Mouse (Mus musculus): ENCODE data around the gene Speg.

Gene Speg

DNA sequence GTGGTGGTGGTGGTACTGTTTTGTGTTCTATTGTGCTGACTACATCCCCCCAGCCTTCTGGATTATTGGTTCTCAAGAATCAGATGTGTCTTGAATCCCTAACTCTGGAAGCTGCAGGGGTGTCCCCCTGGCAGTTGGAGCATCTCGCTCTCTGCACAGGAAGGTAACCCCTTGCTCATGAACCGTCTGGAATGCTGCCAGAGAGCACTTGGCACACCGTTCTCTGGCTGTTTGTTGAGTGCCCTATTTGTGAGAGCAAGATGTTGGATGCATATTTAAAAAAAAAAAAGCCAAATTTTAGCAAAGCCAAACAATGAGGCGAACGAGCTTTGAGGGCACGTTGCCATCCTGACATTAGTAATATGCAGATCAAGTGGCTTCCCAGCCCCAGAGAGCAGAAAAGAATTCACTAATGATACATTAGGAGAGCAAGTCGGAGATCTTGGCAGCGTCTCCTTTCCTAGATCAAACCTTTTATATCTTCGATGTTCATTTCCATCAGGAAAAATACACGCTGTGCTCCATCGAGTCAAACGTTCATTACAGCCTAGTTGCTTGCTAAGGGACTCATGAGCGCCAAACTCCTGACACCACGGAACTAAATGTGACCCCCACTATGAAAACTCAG is 9.5 kb upstream of the Speg start:
- DNase-seq (ENCODE audit: low spot score): no peak

DNA sequence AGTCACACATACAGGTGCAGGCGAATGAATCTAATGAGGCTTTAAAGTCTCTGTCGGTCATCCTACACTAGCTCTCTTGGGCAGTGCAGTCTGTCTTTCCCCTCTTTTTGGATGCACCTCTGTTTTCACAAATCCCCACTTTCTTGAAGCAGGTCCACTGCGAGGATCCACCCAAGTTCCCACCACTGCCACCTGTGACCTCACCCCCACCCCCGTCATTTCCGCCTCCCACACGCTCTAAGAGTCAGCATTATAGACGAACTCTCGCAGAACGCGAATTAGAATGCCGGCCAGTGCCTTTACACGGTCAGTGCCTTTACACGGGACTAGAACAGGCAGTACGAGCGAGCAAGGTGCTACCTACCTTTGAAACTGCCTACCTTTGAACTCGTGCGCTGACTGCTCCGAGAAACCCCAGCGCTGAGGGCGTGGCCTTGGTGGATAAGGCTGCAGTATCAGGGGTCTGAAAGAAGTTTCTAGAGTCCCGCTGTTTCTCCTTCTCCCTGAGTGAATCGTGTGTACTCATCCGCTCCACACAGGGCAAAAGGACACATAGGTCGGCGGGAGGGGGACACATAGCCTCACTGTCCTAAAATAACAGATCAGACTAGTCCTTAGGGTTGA is 5.6 kb upstream of the Speg start:
- no peak for DNase-seq (ENCODE audit: low spot score)

DNA sequence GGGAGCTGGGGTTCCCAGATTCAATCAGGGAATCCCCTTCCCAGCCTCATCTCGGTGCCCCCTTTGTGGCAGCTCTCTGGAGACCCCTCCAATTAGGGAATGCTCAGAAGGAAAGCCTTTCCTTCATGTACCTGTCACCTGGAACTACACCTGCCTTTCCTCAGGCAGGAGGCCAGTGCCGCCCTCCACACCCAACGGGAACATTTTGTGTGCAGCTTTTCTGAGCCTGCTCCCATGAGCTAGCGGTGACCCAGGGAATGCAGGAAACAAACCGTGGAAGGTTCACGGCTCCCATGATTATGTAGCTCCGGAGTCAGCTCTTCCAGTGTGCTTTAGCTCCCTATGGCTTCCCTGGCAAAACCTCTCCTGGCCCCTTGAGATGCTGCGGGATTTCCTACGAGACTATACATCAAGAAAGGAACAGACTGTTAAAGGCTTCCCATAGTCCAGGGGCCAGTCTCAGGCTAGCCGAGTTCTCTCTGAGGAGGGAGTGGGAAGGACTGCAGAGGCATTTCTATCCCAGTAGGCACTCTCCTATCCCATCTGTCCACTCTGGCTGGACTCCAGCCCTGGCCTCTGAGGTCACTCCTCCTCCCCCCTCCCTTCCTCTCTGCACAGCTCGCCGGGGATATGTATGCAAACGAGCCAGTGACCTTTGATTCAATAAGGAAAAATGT is 5.0 kb upstream of the Speg start:
- no peak for DNase-seq (ENCODE audit: low spot score)

DNA sequence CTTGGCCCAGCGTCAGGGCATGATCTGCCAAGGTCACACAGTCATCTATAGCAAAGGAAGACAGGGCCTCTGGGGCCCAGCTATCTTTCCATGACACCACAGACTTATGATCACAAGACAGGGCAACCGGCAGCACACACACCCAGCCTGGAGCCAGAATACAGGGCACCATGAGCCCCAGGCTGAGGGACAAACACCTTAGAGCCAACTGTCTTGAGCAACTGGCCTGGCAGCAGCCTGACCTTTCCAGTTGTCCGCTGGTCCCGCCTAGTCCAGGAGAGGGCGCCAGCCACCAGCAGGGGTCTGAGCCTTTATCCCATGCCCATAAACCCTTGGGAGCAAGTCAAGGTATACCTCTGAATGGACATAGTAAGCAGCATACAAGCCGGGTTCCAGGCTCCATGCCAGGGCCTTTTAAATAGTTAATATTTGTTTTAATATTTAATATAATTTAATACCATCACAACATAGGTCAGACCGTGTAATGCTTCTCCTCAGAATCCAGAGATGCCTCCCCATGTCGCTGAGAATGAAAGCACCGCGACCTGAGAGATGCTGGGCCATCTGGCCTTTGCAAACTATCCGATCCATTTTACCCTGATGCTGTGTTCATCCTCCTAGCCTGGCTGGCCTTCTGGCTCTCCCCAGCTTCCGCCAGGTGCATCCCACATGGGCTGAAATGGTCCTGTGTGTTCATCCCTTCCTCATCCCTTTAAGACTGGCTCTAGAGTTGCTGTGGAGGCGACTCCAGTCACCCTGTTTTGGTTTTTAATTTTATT is 3.6 kb upstream of the Speg start:
- DNase-seq (ENCODE audit: low spot score): peak; percentile 61

DNA sequence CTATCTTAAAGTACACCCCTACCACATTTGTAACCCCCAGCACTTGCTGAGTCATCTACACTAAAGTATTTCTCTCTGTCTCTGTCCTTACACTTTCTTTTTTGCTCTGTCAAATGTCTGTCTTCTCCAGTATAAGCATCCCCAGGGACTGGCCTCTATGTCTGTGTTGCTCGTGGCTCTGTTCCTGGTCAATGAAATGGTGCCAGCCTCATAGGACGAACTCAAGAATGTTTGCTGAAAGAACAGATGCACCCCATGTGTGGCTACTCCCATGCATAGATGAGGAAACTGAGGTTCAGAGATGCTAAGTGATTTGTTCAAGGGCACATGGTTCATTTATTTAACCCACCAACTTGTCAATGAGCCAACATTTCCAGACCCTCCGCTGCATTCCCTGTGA is 2.6 kb upstream of the Speg start:
- DNase-seq (ENCODE audit: low spot score): no peak

DNA sequence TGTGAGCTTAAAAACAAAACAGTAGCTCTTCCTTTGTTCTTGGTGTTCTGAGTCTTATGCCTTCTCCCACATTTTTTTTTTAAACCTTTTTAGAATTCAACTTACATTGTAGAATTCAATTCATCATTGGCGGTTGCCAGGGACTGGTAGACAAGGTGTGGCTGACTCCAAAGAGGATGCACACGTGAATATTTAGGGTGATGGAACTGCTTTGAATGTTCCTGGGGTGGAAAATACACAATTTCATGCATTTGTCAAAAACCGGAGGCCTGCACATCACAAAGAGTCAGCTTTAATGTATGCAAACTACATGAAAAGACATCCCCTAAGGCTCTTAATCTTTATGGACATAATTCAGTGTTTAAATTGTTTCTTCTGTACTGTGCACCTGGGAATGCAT is 1.8 kb upstream of the Speg start:
- no peak for DNase-seq (ENCODE audit: low spot score)

DNA sequence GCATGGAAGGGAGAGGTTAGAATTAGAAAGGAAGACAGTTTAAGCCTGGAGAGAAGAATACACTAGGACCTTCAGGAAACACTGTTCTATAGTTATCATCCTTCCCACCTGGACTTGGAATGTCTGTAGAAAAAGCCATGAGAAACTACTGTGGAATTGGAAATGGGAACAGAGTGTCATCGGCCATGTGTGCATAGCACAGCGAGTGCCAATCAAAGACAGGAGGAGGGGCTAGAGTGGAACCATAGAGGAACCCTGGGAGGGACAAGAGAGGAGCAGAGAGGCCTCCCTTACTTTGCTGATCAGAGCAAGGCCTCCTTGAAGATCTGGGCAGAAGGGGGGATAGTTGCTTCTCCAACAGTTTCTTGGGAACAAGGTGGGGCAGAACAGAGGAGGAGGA is 4.1 kb downstream of the Speg start:
- no peak for DNase-seq (ENCODE audit: low spot score)

DNA sequence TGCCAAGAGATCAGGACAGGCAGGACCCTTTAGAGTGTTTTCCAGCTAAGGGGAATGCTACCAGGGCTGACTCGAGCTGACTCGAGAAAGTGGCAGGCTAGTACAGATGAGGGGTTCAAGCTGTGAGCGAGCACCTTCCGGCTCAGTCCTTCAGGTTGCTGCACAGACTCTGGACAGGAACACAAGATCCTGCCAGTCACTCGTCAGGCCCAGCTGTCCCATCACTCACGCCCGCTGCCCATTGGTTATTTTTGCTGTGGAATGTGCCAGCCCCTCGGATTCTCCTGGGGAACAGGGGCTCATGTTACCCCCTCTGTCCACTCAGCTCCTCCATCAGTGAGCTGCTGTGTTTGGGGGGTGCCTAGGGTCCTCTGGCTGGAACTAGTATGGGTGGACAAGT is 4.8 kb downstream of the Speg start:
- no peak for DNase-seq (ENCODE audit: low spot score)

DNA sequence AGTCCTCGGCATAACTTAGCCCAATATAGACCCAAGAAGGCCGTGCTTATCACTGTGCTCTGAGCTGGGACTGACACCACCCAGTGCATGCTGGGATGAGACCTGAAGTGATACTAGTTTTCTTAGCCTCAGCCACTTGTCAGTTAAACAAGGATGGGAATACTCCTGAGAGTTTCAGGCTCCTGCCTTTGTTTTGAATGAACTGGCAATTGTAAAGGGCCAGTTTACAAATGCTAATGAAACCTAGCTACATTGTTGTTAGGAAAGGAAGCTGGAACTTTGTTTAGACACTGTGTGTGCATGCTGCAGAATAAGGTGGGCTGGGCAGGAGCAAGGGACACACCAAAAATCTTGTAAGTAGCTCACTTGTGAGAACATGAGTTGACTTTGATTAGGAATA is 5.9 kb downstream of the Speg start:
- no peak for DNase-seq (ENCODE audit: low spot score)

DNA sequence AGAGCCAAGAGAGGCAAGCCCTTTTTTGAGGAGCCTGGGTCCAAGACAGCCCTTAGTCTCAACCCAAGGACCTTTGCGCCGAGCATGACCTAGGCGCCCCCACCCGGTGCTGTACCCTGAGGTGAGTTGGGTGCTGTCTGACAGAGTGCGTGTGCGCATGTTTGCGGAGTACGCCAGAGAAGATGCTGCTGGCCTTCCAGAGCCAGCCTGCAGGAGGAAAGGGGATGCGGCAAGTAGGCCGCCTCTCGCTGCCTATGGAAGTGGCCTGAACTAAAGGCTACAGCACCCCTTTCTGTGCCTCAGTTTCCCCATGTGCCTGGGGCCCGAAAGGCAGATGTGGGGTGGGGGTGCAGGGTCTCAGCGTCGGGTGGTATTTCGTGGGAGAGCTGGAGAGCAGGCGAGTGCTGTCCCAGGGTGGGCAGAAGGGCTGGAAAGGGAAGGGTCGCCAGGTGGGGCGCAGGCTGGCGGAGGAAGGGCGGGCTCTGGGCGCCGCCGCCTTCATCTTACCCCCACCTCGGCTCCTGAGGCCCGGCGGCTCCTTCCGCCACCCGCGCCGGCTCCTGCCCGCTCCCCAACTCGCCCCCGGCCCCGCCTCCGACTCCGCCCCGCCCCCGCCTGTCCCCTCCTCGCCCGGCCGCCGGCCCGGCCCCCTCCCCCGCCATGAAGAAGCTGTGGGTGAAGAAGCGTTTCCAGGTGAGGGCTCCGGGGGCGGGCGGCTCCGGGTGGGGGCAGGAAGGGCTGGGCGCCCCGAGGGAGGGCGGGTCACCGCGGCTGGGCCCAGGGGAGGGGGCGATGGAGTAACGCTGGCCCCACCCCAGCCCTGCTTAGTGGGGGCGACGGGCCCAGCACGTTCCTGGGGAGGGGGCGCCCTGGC is 6.6 kb downstream of the Speg start:
- no peak for DNase-seq (ENCODE audit: low spot score)

DNA sequence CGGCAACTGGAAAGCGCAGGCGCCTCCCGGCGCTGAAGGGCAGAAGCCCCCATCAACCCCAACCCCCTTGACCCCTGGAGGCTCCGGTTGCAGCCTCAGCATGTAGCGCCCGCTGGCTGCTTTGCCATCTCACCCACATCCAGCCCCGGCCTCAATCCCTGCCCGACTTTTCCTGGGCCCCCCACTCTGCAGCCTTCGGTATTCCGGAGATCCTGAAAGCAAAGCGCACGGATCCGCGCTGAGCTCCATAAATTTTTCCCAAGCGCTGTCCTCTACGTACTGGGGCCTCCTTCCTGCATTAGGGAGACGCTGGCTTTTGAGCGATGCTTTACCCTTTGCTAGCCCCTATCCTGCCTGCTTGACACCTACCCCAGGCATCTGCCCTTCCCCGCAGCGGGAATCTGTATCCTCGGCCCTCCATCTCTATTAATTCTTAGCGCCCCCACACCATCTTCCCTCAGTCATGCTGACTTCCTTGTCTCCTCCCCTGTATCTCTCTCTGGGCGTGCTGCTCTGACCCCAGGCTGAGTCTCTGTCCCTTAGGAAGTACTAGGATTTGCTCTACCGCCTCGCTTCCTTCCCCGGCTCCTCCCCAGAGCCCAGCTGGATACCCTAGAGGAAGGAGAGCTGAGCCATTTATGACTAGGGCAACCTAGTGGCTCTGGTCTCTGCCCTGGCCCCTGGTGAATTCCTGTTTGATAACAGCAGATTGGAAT is 7.4 kb downstream of the Speg start:
- DNase-seq (ENCODE audit: low spot score): no peak

DNA sequence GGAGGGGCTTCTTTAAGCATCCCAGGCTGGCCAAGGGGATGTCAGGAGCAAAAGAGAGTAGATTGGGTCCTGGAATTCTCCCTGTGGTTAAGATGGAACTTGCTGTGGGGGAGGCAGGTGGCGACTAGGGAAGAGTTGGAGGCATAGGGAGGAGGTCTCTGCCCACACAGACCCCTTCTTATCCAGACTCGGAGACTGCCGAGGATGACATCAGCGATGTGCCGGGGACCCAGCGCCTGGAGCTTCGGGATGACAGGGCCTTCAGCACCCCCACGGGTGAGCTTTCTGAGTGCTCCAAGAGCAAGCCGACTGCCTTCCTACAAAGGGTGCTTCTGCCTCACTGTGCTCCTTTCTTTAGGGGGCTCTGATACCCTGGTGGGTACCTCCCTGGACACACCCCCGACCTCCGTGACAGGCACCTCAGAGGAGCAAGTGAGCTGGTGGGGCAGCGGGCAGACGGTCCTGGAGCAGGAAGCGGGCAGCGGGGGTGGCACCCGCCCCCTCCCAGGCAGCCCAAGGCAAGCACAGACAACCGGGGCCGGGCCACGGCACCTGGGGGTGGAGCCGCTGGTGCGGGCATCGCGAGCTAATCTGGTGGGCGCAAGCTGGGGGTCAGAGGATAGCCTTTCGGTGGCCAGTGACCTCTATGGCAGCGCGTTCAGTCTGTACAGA is 9.5 kb downstream of the Speg start:
- no peak for DNase-seq (ENCODE audit: low spot score)

DNA sequence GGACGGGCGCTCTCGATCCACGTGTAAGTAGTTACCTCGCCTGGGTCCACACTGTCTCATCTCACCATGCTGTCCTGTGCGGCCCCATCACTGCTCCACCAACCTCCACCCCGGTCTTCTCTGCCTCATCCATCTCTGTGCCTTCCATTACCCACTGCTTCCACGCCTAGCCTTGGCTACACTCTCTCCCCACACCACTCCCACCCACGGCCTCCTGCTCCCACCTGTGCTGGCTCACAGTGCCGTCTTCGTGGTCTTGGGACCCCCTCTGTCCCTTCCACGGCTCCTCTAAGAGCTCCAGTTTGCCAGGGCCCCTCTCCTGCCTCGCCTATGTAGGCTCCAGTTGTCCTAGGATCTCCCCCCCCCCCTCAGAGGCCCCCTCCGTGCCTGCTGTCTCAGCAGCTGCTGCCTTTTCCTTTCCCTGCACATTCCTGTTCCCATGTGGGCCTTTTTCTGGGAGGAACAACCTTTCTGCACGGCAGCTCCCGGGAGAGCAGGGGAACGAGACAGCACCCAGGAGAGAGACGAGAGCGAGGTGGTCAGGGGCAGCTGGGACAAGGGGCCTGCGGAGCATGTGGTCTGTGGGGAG is 10.1 kb downstream of the Speg start:
- DNase-seq (ENCODE audit: low spot score): no peak

DNA sequence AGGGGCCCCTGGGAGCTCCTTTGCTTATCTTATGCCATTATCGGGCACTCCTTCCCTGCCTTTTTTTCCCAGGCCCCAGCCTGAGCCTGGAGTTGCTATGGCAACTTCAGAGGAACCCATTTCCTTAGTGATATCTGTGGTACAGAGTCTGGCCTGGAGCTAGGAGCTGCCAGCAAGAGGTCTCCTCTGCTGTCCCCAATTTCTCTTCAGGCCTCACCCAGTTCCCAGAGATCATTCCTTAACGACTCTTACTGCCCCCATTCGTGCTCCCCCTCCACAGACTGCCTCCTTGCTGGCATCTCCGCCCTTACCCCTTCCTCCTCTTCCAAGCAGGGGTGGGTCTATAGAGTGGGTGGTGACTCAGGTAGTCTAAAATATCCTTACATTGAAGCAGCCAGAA is 11.1 kb downstream of the Speg start:
- no peak for DNase-seq (ENCODE audit: low spot score)

DNA sequence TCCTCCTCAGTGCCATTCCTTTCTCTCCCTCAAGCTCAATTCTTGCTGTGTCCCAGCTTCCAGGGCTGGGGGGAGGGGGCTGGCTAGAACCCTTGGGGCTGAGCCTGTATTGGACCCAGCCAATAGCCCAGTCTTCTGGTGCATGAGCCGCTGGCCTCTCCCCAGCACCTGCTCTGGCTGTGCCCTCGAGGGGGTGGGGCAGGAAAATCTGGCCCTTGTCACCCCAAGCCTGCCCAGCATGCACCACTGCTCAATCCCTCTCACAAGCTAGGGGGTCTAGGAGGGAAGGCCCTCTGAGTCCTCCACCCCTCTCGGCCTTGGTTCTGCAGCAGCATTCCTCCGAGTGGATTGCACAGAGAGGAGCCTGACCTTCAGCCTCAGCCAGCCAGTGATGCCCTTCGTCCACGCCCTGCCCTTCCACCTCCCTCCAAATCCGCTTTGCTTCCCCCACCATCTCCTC is 12.4 kb downstream of the Speg start:
- DNase-seq (ENCODE audit: low spot score): no peak

DNA sequence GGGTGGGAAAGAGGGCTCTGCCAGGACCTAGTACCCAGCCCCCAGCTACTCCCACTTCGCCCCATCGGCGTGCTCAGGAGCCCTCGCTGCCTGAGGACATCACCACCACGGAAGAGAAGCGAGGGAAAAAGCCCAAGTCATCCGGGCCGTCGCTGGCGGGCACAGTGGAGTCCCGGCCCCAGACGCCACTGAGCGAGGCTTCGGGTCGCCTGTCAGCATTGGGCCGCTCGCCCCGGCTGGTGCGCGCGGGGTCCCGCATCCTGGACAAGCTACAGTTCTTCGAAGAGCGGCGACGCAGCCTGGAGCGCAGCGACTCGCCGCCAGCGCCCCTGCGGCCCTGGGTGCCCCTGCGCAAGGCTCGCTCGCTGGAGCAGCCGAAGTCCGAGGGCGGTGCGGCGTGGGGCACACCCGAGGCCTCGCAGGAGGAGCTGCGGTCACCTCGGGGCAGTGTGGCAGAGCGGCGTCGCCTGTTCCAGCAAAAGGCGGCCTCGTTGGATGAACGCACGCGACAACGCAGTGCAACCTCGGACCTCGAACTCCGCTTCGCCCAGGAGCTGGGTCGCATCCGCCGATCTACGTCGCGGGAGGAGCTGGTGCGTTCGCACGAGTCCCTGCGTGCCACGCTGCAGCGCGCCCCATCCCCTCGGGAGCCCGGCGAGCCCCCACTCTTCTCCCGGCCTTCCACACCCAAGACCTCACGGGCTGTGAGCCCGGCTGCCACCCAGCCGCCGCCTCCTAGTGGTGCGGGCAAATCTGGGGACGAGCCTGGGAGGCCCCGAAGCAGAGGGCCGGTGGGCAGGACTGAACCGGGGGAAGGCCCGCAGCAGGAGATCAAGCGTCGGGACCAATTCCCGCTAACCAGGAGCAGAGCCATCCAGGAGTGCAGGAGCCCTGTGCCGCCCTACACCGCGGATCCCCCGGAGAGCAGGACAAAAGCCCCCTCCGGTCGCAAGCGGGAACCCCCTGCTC is 13.1 kb downstream of the Speg start:
- DNase-seq (ENCODE audit: low spot score): no peak

DNA sequence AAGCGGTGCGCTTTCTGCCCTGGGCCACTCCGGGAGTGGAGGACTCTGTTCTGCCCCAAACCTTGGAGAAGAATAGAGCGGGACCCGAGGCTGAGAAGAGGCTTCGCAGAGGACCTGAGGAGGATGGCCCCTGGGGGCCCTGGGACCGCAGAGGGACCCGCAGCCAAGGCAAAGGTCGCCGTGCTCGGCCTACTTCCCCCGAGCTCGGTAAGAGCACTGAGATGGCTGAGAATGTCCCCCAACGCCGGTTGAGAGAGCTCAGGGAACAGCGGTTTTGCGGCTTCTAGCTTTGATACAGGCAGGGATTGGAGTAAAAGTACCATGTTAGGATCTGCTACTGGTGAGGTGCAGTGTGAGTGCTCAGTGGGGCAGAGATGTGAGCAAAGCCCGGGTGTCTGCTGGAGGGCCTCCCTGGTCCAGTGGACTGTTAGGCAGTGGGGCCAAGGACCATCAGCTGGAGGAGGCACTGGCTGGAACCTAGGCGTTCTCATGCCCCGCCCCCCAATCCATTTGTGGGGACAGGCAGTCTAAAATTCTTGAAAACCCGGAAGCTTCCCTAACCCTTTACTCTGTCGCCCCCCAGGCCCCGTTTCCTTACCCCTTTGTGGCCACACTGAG is 13.9 kb downstream of the Speg start:
- DNase-seq (ENCODE audit: low spot score): no peak

DNA sequence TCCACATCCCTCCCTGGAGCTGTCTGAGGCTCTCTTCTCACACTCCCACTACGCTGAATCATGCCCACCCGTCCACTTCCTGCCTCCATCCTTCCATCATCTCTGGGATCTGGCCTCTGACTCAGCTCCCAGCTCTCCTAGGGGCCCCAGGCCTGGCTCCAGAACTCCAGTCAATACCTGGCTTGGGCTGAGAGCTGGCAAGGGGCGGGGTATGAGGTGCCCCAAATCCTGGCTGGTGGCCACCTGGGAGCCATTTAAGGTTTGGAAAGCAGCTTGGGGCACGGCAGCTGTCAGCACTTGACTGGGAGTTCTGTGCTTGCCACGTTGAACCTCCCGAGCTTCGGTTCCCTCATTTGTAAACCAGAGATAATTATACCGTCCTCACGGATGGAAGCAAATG is 18.0 kb downstream of the Speg start:
- no peak for DNase-seq (ENCODE audit: low spot score)

DNA sequence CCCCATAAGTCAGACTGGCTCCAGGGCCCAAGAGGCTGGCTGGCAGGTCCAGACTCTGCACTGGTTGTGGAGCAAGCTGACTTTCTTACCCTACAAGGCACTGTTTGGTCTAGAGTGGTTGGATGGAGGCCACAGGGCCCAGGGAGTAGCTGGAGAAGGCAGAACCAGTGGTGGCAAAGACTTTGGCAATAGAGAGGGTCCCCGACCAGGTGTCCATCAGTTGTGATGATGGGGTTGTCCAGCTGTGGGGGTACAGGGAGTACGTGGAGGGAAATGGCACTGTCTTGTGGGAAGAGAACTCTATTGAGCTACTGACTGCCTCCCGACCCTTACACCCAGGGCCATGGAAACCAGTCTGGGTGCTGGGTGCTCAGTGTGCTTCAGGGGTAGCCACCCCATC is 18.7 kb downstream of the Speg start:
- no peak for DNase-seq (ENCODE audit: low spot score)
